Mouse (Mus musculus): ENCODE results near the gene Rnf214. TPM values are rescaled to one million over a fixed set of nuclear protein-coding genes. Genes with fewer than 3 reads are reported as not detected.

Rnf214 gene
- polyA plus RNA-seq, 1 experiment, result 23.1 TPM

- WGBS, result 86% methylated on average over 1 of the region's 1 CpGs
- H3K4me3 ChIP-seq (ENCODE audit: control insufficient read depth, insufficient read depth, low read length), result no peak overlapping the region
- peaks cover 19% of the 10 kb centered on the region for H3K4me1 ChIP-seq (replicated peaks; ENCODE audit: control insufficient read depth, insufficient read depth, low read length)
- DNase-seq, result no peak
- peaks cover 9% of the 10 kb centered on the region for H3K36me3 ChIP-seq (ENCODE audit: control insufficient read depth, insufficient read depth, low read length)
- H3K27ac ChIP-seq (ENCODE audit: control insufficient read depth, insufficient read depth, low read length), result no peak overlapping the region
- no peak for TF ChIP-seq CTCF (IDR thresholded peaks at IDR 0.05; ENCODE audit: borderline replicate concordance, control insufficient read depth, extremely low read depth, insufficient read depth, low read length, poor library complexity)
- TF ChIP-seq POLR2A (IDR thresholded peaks at IDR 0.05; ENCODE audit: control insufficient read depth, extremely low read depth, insufficient read depth, low read length, poor library complexity), result no peak
- H3K27me3 ChIP-seq (ENCODE audit: control insufficient read depth, insufficient read depth, low read length), result no peaks in the 10 kb centered on the region
Observed at GRCm38 (mm10) chr9:45854136-45854535, 52.6 kb downstream of the Rnf214 start.

GRCm38 (mm10) chr9:45853695-45854094 is 53.0 kb downstream of the Rnf214 start:
- TF ChIP-seq POLR2A (IDR thresholded peaks at IDR 0.05; ENCODE audit: control insufficient read depth, extremely low read depth, insufficient read depth, low read length, poor library complexity) (no peak), CTCF (IDR thresholded peaks at IDR 0.05; ENCODE audit: borderline replicate concordance, control insufficient read depth, extremely low read depth, insufficient read depth, low read length, poor library complexity) (no peak)
- H3K27me3 ChIP-seq (ENCODE audit: control insufficient read depth, insufficient read depth, low read length), result no peaks in the 10 kb centered on the region
- H3K4me1 ChIP-seq (replicated peaks; ENCODE audit: control insufficient read depth, insufficient read depth, low read length), result peaks cover 19% of the 10 kb centered on the region
- DNase-seq, result no peak
- WGBS, result 45% methylated on average over 2 of the region's 2 CpGs
- H3K4me3 ChIP-seq (ENCODE audit: control insufficient read depth, insufficient read depth, low read length), result no peak overlapping the region
- peaks cover 6% of the 10 kb centered on the region for H3K36me3 ChIP-seq (ENCODE audit: control insufficient read depth, insufficient read depth, low read length)
- no peak overlapping the region for H3K27ac ChIP-seq (ENCODE audit: control insufficient read depth, insufficient read depth, low read length)

- no peaks in the 10 kb centered on the region for H3K36me3 ChIP-seq (ENCODE audit: control insufficient read depth, insufficient read depth, low read length)
- peaks cover 32% of the 10 kb centered on the region for H3K4me1 ChIP-seq (replicated peaks; ENCODE audit: control insufficient read depth, insufficient read depth, low read length)
- TF ChIP-seq CTCF (IDR thresholded peaks at IDR 0.05; ENCODE audit: borderline replicate concordance, control insufficient read depth, extremely low read depth, insufficient read depth, low read length, poor library complexity) (no peak), POLR2A (IDR thresholded peaks at IDR 0.05; ENCODE audit: control insufficient read depth, extremely low read depth, insufficient read depth, low read length, poor library complexity) (no peak)
- no peak overlapping the region for H3K27ac ChIP-seq (ENCODE audit: control insufficient read depth, insufficient read depth, low read length)
- H3K27me3 ChIP-seq (ENCODE audit: control insufficient read depth, insufficient read depth, low read length), result no peaks in the 10 kb centered on the region
- 94% methylated on average over 2 of the region's 2 CpGs for WGBS
- H3K4me3 ChIP-seq (ENCODE audit: control insufficient read depth, insufficient read depth, low read length), result no peak overlapping the region
- DNase-seq, result no peak
Observed at GRCm38 (mm10) chr9:45851776-45852175, 54.9 kb downstream of the Rnf214 start.

- no peaks in the 10 kb centered on the region for H3K36me3 ChIP-seq (ENCODE audit: control insufficient read depth, insufficient read depth, low read length)
- TF ChIP-seq CTCF (IDR thresholded peaks at IDR 0.05; ENCODE audit: borderline replicate concordance, control insufficient read depth, extremely low read depth, insufficient read depth, low read length, poor library complexity) (no peak), POLR2A (IDR thresholded peaks at IDR 0.05; ENCODE audit: control insufficient read depth, extremely low read depth, insufficient read depth, low read length, poor library complexity) (no peak)
- H3K4me1 ChIP-seq (replicated peaks; ENCODE audit: control insufficient read depth, insufficient read depth, low read length), result peaks cover 34% of the 10 kb centered on the region
- H3K4me3 ChIP-seq (ENCODE audit: control insufficient read depth, insufficient read depth, low read length), result no peak overlapping the region
- 2% methylated on average over 5 of the region's 5 CpGs for whole genome bisulfite sequencing
- H3K27me3 ChIP-seq (ENCODE audit: control insufficient read depth, insufficient read depth, low read length), result no peaks in the 10 kb centered on the region
- no peak overlapping the region for H3K27ac ChIP-seq (ENCODE audit: control insufficient read depth, insufficient read depth, low read length)
- no peak for DNase-seq
Observed at GRCm38 (mm10) chr9:45851330-45851729, 55.4 kb downstream of the Rnf214 start.

GRCm38 (mm10) chr9:45850528-45851155 is 56.1 kb downstream of the Rnf214 start:
- Histone ChIP-seq H3K27me3 (ENCODE audit: control insufficient read depth, insufficient read depth, low read length) (no peaks in the 10 kb centered on the region), H3K4me3 (ENCODE audit: control insufficient read depth, insufficient read depth, low read length) (no peak overlapping the region), H3K36me3 (ENCODE audit: control insufficient read depth, insufficient read depth, low read length) (no peaks in the 10 kb centered on the region), H3K4me1 (replicated peaks; ENCODE audit: control insufficient read depth, insufficient read depth, low read length) (peaks cover 32% of the 10 kb centered on the region), H3K27ac (ENCODE audit: control insufficient read depth, insufficient read depth, low read length) (no peak overlapping the region)
- no peak for DNase-seq
- TF ChIP-seq CTCF (IDR thresholded peaks at IDR 0.05; ENCODE audit: borderline replicate concordance, control insufficient read depth, extremely low read depth, insufficient read depth, low read length, poor library complexity) (no peak), POLR2A (IDR thresholded peaks at IDR 0.05; ENCODE audit: control insufficient read depth, extremely low read depth, insufficient read depth, low read length, poor library complexity) (no peak)
- 84% methylated on average over 8 of the region's 8 CpGs for WGBS

- H3K27me3 ChIP-seq (ENCODE audit: control insufficient read depth, insufficient read depth, low read length), result no peaks in the 10 kb centered on the region
- TF ChIP-seq POLR2A (IDR thresholded peaks at IDR 0.05; ENCODE audit: control insufficient read depth, extremely low read depth, insufficient read depth, low read length, poor library complexity) (no peak), CTCF (IDR thresholded peaks at IDR 0.05; ENCODE audit: borderline replicate concordance, control insufficient read depth, extremely low read depth, insufficient read depth, low read length, poor library complexity) (no peak)
- WGBS, result 84% methylated on average over 9 of the region's 9 CpGs
Observed at GRCm38 (mm10) chr9:45849528-45850408, 56.9 kb downstream of the Rnf214 start.

More at GRCm38 (mm10) chr9:45849528-45850408, 56.9 kb downstream of the Rnf214 start:
- no peak for DNase-seq
- Histone ChIP-seq H3K36me3 (ENCODE audit: control insufficient read depth, insufficient read depth, low read length) (no peaks in the 10 kb centered on the region), H3K4me1 (replicated peaks; ENCODE audit: control insufficient read depth, insufficient read depth, low read length) (peaks cover 32% of the 10 kb centered on the region), H3K27ac (ENCODE audit: control insufficient read depth, insufficient read depth, low read length) (no peak overlapping the region), H3K4me3 (ENCODE audit: control insufficient read depth, insufficient read depth, low read length) (no peak overlapping the region)
